Mouse (Mus musculus): ENCODE data around the gene Tbl3.

DNA sequence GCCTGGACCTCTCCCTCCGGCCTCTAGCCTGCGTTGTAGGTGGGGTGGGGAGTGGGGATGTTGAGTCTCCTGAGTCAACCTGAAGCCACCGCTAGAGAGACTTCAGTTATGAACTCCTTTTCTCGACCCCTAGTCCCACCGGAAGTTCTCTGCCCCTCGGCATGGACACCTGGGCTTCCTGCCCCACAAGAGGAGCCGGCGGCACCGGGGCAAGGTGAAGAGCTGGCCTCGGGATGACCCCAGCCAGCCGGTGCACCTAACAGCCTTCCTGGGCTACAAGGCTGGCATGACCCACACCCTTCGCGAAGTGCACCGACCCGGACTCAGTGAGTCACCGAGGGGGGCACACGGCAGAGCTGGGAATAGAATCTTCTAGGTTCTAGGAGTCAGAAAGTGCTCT is 20.7 kb upstream of the Tbl3 start:
- no peak for TF ChIP-seq CTCF (IDR thresholded peaks at IDR 0.05; ENCODE audit: extremely low read depth, insufficient read depth, low read length)
- TF ChIP-seq POLR2A (IDR thresholded peaks at IDR 0.05; ENCODE audit: extremely low read depth, insufficient read depth, low read length) = no peak
